In the genomic region with DNA sequence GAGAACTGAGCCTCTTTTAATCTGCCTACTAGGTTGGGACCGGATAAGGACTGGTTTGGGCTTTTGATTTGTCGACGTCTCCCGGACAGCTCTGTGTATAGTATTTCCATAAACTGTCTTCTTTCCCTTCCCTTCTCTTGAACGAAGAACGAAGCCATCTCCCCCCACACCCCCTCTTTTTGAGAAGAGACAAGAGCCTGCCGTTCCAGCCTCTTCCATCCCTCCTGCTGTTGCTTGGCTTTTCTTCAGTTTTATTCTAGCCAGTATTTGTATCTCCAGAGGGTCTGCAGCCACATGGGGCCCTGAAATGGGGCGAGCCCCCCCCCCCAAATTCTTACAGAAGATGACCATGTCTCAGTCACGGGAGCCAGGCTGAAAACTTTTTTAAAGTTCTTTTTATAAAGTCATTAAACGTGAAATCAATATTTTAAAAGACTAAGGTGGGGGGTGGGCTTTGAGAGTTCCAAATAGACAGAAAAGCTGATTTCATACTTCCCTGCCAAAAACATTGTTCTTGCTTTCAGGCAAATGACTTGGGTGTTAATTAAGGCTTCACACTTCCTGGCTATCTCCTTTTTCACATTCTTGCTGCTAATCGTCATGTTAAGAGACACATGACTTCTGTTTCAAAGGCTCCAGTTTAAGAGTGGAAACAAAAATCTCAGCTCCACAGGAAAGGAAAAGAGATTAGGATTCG, we compare ENCODE assay signal across 10 mouse cellular contexts. TPM values are rescaled to one million over a fixed set of nuclear protein-coding genes. Genes with fewer than 3 reads are reported as not detected.
DNase-seq lines count a peak whose midpoint lies in the region; ATAC-seq lines count a peak whose summit lies in the region.
"Had no signal": no experiment of that assay in that cellular context is flagged by ENCODE, and none has a peak within 500 bp of the region (broad histone marks: within the 10 kb centered on the region; RNA-seq: fewer than 3 reads in every experiment).

No protein-coding gene starts in this region.

- H3K36me3 ChIP-seq in forebrain, embryonic 10.5 days (replicated peaks), result no peaks in the 10 kb centered on the region
- H3K36me3 ChIP-seq in forebrain, embryonic 12.5 days (replicated peaks), result no peaks in the 10 kb centered on the region
- no peaks in the 10 kb centered on the region for H3K36me3 ChIP-seq in heart, embryonic 13.5 days
- H3K36me3 ChIP-seq in forebrain, embryonic 16.5 days (ENCODE audit: control insufficient read depth, insufficient read depth), result no peaks in the 10 kb centered on the region

- no peak overlapping the region for H3K9ac ChIP-seq in forebrain, embryonic 12.5 days
- no peak overlapping the region for H3K9ac ChIP-seq in heart, embryonic 13.5 days
- no peak overlapping the region for H3K9ac ChIP-seq in forebrain, embryonic 16.5 days (replicated peaks; ENCODE audit: low read depth, low read length)

- peaks cover 23% of the 10 kb centered on the region for H3K4me1 ChIP-seq in forebrain, embryonic 10.5 days
- H3K4me1 ChIP-seq in forebrain, embryonic 12.5 days, result peaks cover 2% of the 10 kb centered on the region; the same call in 1 of the 2 replicates
- H3K4me1 ChIP-seq in heart, embryonic 13.5 days, result peaks cover 28% of the 10 kb centered on the region
- H3K4me1 ChIP-seq in forebrain, embryonic 16.5 days (replicated peaks; ENCODE audit: control insufficient read depth, insufficient read depth, low read length), result peaks cover 11% of the 10 kb centered on the region; the same call in 1 of the 2 replicates

- H3K4me3 ChIP-seq in forebrain, embryonic 10.5 days, result no peak overlapping the region
- H3K4me3 ChIP-seq in forebrain, embryonic 12.5 days (replicated peaks), result no peak overlapping the region
- no peak overlapping the region for H3K4me3 ChIP-seq in heart, embryonic 13.5 days
- H3K4me3 ChIP-seq in forebrain, embryonic 16.5 days (replicated peaks; ENCODE audit: low read length), result no peak overlapping the region

- no peaks in the 10 kb centered on the region for H3K27me3 ChIP-seq in forebrain, embryonic 10.5 days (ENCODE audit: poor library complexity, severe bottlenecking)
- no peaks in the 10 kb centered on the region for H3K27me3 ChIP-seq in forebrain, embryonic 12.5 days
- no peaks in the 10 kb centered on the region for H3K27me3 ChIP-seq in heart, embryonic 13.5 days (replicated peaks)
- H3K27me3 ChIP-seq in forebrain, embryonic 16.5 days (replicated peaks; ENCODE audit: control insufficient read depth, insufficient read depth, low read length), result no peaks in the 10 kb centered on the region

- ATAC-seq in forebrain, embryonic 12.5 days (ENCODE audit: low FRiP score), result no peak
- ATAC-seq in heart, embryonic 13.5 days (ENCODE audit: extremely low read depth, insufficient number of reproducible peaks, low FRiP score, low TSS enrichment), result no peak
- ATAC-seq in forebrain, embryonic 16.5 days, result peak; percentile 72

- WGBS in forebrain, embryonic 10.5 days, result 77% methylated on average over 12 of the region's 12 CpGs
- WGBS in forebrain, embryonic 12.5 days, result 69% methylated on average over 12 of the region's 12 CpGs
- 48% methylated on average over 12 of the region's 12 CpGs for WGBS in heart, embryonic 13.5 days
- 44% methylated on average over 12 of the region's 12 CpGs for WGBS in forebrain, embryonic 16.5 days

- no peak overlapping the region for H3K4me2 ChIP-seq in forebrain, embryonic 12.5 days
- H3K4me2 ChIP-seq in heart, embryonic 13.5 days, result no peak overlapping the region
- H3K4me2 ChIP-seq in forebrain, embryonic 16.5 days (ENCODE audit: low read length), result 0 out of 2 replicates have a peak overlapping the region, but pooled peaks have one; percentile 1
- H3K4me2 ChIP-seq: midbrain, embryonic 11.5 days had no signal

- DNase-seq in forebrain, embryonic 10.5 days (ENCODE audit: extremely low spot score, low spot score), result no peak
- no peak for DNase-seq in heart, adult 18-20 months
- peak; percentile 76 for DNase-seq in Muller cell, postnatal 12 days (ENCODE audit: inconsistent ontology term)
- no peak for DNase-seq in urinary bladder, postnatal 25 days (ENCODE audit: low spot score)
- DNase-seq in ovary, adult 18-20 months (ENCODE audit: low spot score), result no peak
- DNase-seq: cerebellum, adult 9-10 months had no signal

- no peaks in the 10 kb centered on the region for H3K9me3 ChIP-seq in forebrain, embryonic 10.5 days
- no peaks in the 10 kb centered on the region for H3K9me3 ChIP-seq in forebrain, embryonic 12.5 days
- 0 out of 2 replicates have a peak, but pooled peaks cover 4% of the 10 kb centered on the region for H3K9me3 ChIP-seq in heart, embryonic 13.5 days
- H3K9me3 ChIP-seq in forebrain, embryonic 16.5 days (ENCODE audit: control insufficient read depth, low read length), result peaks cover 3% of the 10 kb centered on the region

- H3K27ac ChIP-seq in forebrain, embryonic 10.5 days, result peak overlapping the region; percentile 4; the same call in 1 of the 2 replicates
- no peak overlapping the region for H3K27ac ChIP-seq in forebrain, embryonic 12.5 days
- H3K27ac ChIP-seq in heart, embryonic 13.5 days (replicated peaks), result peak overlapping the region; percentile 62
- H3K27ac ChIP-seq in forebrain, embryonic 16.5 days (ENCODE audit: low read length), result peak overlapping the region; percentile 13; the same call in 1 of the 2 replicates

RNA-seq across cellular contexts. Expression of gene Cnn3, which starts 55.3 kb away (rescaled TPM):
- 843 and 904 TPM in 2 replicates for polyA plus RNA-seq in forebrain, embryonic 10.5 days (2016; fragmentation: Nextera tagmentation; extraction: Ambion mirVana)
- polyA plus RNA-seq in forebrain, embryonic 12.5 days (2016; fragmentation: Nextera tagmentation; extraction: Ambion mirVana), result 831 and 838 TPM in 2 replicates
- polyA plus RNA-seq in heart, embryonic 13.5 days (2015; fragmentation: Nextera tagmentation; extraction: Ambion mirVana), result 400 and 416 TPM in 2 replicates
- 10 to 100 TPM; 37.4 to 41.5 TPM for total RNA-seq in heart, adult 18-20 months (2021)
- polyA plus RNA-seq in forebrain, embryonic 16.5 days (2015; fragmentation: Nextera tagmentation; extraction: Ambion mirVana), result 554 and 700 TPM in 2 replicates
